Mouse (Mus musculus) lung, embryonic 16.5 days (tissue): ENCODE measurements around the gene Tbc1d24. TPM values are rescaled to one million over a fixed set of nuclear protein-coding genes. Genes with fewer than 3 reads are reported as not detected.

Experiments used
- ATAC-seq: fragments of 200-750 bp; cut with Nextera tagmentation; 2 replicates; pipeline ENCODE4 v1.8.0; 2017; ENCODE audit warnings: low read depth, mild to moderate bottlenecking, moderate library complexity
- H3K27ac ChIP-seq: fragments of 300-500 bp; sonication (generic); 2 replicates; pipeline ENCODE4 v1.5.1; 2014; ENCODE audit warnings: mild to moderate bottlenecking, control low read depth, low read length
- H3K27me3 ChIP-seq: fragments of 300-500 bp; sonication (generic); 2 replicates; pipeline ENCODE4 v1.6.1; 2014; ENCODE audit warnings: low read depth, low read length, mixed read lengths; ENCODE audit not compliant: control insufficient read depth, insufficient read depth
- H3K36me3 ChIP-seq: fragments of 300-500 bp; sonication (generic); 2 replicates; pipeline ENCODE4 v1.6.1; 2014; ENCODE audit warnings: low read length; ENCODE audit not compliant: control insufficient read depth, insufficient read depth
- H3K4me1 ChIP-seq: fragments of 300-500 bp; sonication (generic); replicated peaks from 2 replicates; pipeline ENCODE4 v1.6.1; 2014; ENCODE audit warnings: low read length, mixed read lengths; ENCODE audit not compliant: control insufficient read depth, insufficient read depth
- H3K4me2 ChIP-seq: fragments of 300-500 bp; sonication (generic); 2 replicates; pipeline ENCODE4 v1.6.1; 2014; ENCODE audit warnings: low read depth, low read length, control low read depth
- H3K4me3 ChIP-seq: fragments of 300-500 bp; sonication (generic); 2 replicates; pipeline ENCODE4 v1.5.1; 2014; ENCODE audit warnings: mild to moderate bottlenecking, low read length, control low read depth
- H3K9ac ChIP-seq: fragments of 300-500 bp; sonication (generic); 2 replicates; pipeline ENCODE4 v1.6.1; 2014; ENCODE audit warnings: low read length, control low read depth
- H3K9me3 ChIP-seq: fragments of 300-500 bp; sonication (generic); 2 replicates; pipeline ENCODE4 v1.6.1; 2016; ENCODE audit warnings: low read length; ENCODE audit not compliant: control insufficient read depth
- WGBS: fragments of 180-500 bp; shearing (Covaris S2); extraction: QIAGEN DNeasy Blood & Tissue Kit; methylation state at CpG from one replicate; pipeline ENCODE4 v1.1.7; 2014; 5-methylcytosine and 5-hydroxymethylcytosine counted together
- polyA plus RNA-seq: library from polyadenylated mRNA; unstranded; fragments of >200 nt; fragmentation: Nextera tagmentation; extraction: Ambion mirVana; gene quantifications from 2 replicates; pipeline ENCODE4 v1.2.1, GENCODE M21; 2015

Tbc1d24 gene
- polyA plus RNA-seq, 1 experiment from 2014 or later: 4.6 TPM

GRCm38 (mm10) chr17:24197032-24197824 lies 8.1 kb downstream of the Tbc1d24 start:
- WGBS: 51% methylated on average over 15 of the region's 15 CpGs
- H3K36me3 ChIP-seq: no peaks in the 10 kb centered on the region
- no peaks in the 10 kb centered on the region for H3K27me3 ChIP-seq
- no peak overlapping the region for H3K27ac ChIP-seq
- no peak overlapping the region for H3K4me3 ChIP-seq
- H3K9me3 ChIP-seq: no peaks in the 10 kb centered on the region
- no peak overlapping the region for H3K9ac ChIP-seq
- H3K4me1 ChIP-seq: no peaks in the 10 kb centered on the region; the same call in 1 of the 2 replicates
- H3K4me2 ChIP-seq: no peak overlapping the region
- ATAC-seq: no peak

- no peak overlapping the region for H3K27ac ChIP-seq
- H3K36me3 ChIP-seq: no peaks in the 10 kb centered on the region
- no peak overlapping the region for H3K9ac ChIP-seq
- no peak for ATAC-seq
- no peaks in the 10 kb centered on the region for H3K27me3 ChIP-seq
- no peak overlapping the region for H3K4me3 ChIP-seq
- H3K9me3 ChIP-seq: no peaks in the 10 kb centered on the region
- no peak overlapping the region for H3K4me2 ChIP-seq
- H3K4me1 ChIP-seq: no peaks in the 10 kb centered on the region; the same call in 1 of the 2 replicates
- WGBS: 51% methylated on average over 2 of the region's 2 CpGs
Observed at GRCm38 (mm10) chr17:24195349-24195748, 10.0 kb downstream of the Tbc1d24 start.

- H3K9me3 ChIP-seq: no peaks in the 10 kb centered on the region
- H3K4me1 ChIP-seq: no peaks in the 10 kb centered on the region
- 79% methylated on average over 5 of the region's 5 CpGs for WGBS
- no peaks in the 10 kb centered on the region for H3K27me3 ChIP-seq
- H3K4me2 ChIP-seq: no peak overlapping the region
- H3K27ac ChIP-seq: no peak overlapping the region
- no peak overlapping the region for H3K4me3 ChIP-seq
- no peak for ATAC-seq
- no peaks in the 10 kb centered on the region for H3K36me3 ChIP-seq
- no peak overlapping the region for H3K9ac ChIP-seq
Observed at GRCm38 (mm10) chr17:24193769-24194168, 11.6 kb downstream of the Tbc1d24 start.

GRCm38 (mm10) chr17:24193268-24193667 lies 12.1 kb downstream of the Tbc1d24 start:
- no peak overlapping the region for H3K27ac ChIP-seq
- no peak overlapping the region for H3K4me3 ChIP-seq
- no peaks in the 10 kb centered on the region for H3K36me3 ChIP-seq
- no peaks in the 10 kb centered on the region for H3K27me3 ChIP-seq
- H3K4me2 ChIP-seq: no peak overlapping the region
- no peaks in the 10 kb centered on the region for H3K4me1 ChIP-seq
- ATAC-seq: no peak
- no peak overlapping the region for H3K9ac ChIP-seq
- no peaks in the 10 kb centered on the region for H3K9me3 ChIP-seq
- WGBS: 86% methylated on average over 8 of the region's 8 CpGs

- ATAC-seq: no peak
- Histone ChIP-seq H3K4me1 (no peaks in the 10 kb centered on the region), H3K27me3 (no peaks in the 10 kb centered on the region), H3K27ac (no peak overlapping the region), H3K9ac (no peak overlapping the region), H3K4me3 (no peak overlapping the region), H3K9me3 (no peaks in the 10 kb centered on the region), H3K36me3 (no peaks in the 10 kb centered on the region), H3K4me2 (no peak overlapping the region)
- WGBS: 71% methylated on average over 8 of the region's 8 CpGs
Observed at GRCm38 (mm10) chr17:24192848-24193247, 12.5 kb downstream of the Tbc1d24 start.

GRCm38 (mm10) chr17:24191481-24191880 lies 13.9 kb downstream of the Tbc1d24 start:
- 77% methylated on average over 4 of the region's 4 CpGs for WGBS
- H3K36me3 ChIP-seq: no peaks in the 10 kb centered on the region
- no peak for ATAC-seq
- no peak overlapping the region for H3K4me3 ChIP-seq
- H3K27ac ChIP-seq: no peak overlapping the region
- H3K4me2 ChIP-seq: no peak overlapping the region
- no peaks in the 10 kb centered on the region for H3K4me1 ChIP-seq
- H3K27me3 ChIP-seq: no peaks in the 10 kb centered on the region
- H3K9ac ChIP-seq: no peak overlapping the region
- H3K9me3 ChIP-seq: no peaks in the 10 kb centered on the region

- H3K4me2 ChIP-seq: no peak overlapping the region
- H3K9ac ChIP-seq: no peak overlapping the region
- H3K4me1 ChIP-seq: no peaks in the 10 kb centered on the region
- no peaks in the 10 kb centered on the region for H3K27me3 ChIP-seq
- WGBS: 84% methylated on average over 2 of the region's 2 CpGs
- no peak overlapping the region for H3K27ac ChIP-seq
- no peak overlapping the region for H3K4me3 ChIP-seq
- no peaks in the 10 kb centered on the region; the same call in 1 of the 2 replicates for H3K36me3 ChIP-seq
- no peaks in the 10 kb centered on the region for H3K9me3 ChIP-seq
- ATAC-seq: no peak
Observed at GRCm38 (mm10) chr17:24190934-24191333, 14.4 kb downstream of the Tbc1d24 start.

- no peaks in the 10 kb centered on the region for H3K9me3 ChIP-seq
- H3K27ac ChIP-seq: no peak overlapping the region
- H3K36me3 ChIP-seq: no peaks in the 10 kb centered on the region
- H3K4me3 ChIP-seq: no peak overlapping the region
- ATAC-seq: no peak
- H3K9ac ChIP-seq: no peak overlapping the region
- H3K4me2 ChIP-seq: no peak overlapping the region
- no peaks in the 10 kb centered on the region for H3K27me3 ChIP-seq
- no peaks in the 10 kb centered on the region; the same call in 1 of the 2 replicates for H3K4me1 ChIP-seq
- 63% methylated on average over 3 of the region's 3 CpGs for WGBS
Observed at GRCm38 (mm10) chr17:24174259-24174658, 31.1 kb downstream of the Tbc1d24 start.

GRCm38 (mm10) chr17:24173423-24173822 lies 31.9 kb downstream of the Tbc1d24 start:
- Histone ChIP-seq H3K4me3 (no peak overlapping the region), H3K36me3 (no peaks in the 10 kb centered on the region), H3K9me3 (no peaks in the 10 kb centered on the region), H3K27me3 (no peaks in the 10 kb centered on the region), H3K9ac (no peak overlapping the region), H3K4me1 (no peaks in the 10 kb centered on the region; the same call in 1 of the 2 replicates), H3K4me2 (no peak overlapping the region), H3K27ac (no peak overlapping the region)
- WGBS: 4% methylated on average over 3 of the region's 3 CpGs
- ATAC-seq: no peak
